Mouse (Mus musculus) embryo, embryonic 11.5 days (tissue): Measurements from ENCODE around the gene Ctr9.
A peak's percentile ranks its signal among the peaks of the same experiment; 100 is the strongest.

Experiments
- DNase-seq: peaks from one replicate; pipeline ENCODE4 v3.0.0-alpha.2; 2012; ENCODE audit warnings: low read depth, low spot score

Ctr9 gene

DNA sequence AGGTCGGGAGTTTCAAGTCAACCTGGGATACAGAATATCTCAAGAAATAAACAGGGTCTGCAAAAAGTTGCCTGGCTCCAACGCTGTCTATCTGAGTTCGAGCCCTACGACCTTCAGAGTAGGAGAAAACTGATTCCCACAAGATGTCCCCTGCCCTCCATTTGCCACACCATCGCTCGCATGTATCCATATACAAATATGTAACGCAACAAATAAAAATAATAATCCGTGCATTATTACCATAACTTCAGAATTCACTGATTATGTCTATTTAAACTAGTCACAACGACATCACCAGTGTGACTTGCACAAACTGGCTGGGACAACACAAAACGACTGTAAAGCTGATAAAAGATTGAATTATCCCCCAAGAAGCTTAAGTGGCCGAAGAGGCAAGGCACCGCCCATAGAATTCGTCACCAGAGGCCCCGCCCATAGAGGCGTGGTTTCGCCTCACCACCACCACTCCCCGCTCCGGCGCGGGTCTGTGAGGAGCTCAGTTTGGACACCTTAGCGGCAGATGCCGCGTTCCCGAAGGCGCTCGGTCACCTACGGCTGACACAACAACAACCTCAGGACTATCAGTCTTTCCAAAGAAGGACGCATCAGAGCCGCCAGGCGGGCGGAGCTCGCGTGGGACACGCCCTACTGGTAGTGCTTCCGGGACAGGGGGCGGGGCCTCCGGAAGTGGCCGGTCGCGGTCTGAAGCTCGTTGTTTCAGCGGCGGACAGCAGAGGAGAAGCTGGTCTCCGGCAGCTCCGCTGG lies at the start of gene Ctr9:
Gene Ctr9, plus strand, starts transcription at position 671 of the 765 bp plus-strand sequence.
- DNase-seq: peak; percentile 82

DNA sequence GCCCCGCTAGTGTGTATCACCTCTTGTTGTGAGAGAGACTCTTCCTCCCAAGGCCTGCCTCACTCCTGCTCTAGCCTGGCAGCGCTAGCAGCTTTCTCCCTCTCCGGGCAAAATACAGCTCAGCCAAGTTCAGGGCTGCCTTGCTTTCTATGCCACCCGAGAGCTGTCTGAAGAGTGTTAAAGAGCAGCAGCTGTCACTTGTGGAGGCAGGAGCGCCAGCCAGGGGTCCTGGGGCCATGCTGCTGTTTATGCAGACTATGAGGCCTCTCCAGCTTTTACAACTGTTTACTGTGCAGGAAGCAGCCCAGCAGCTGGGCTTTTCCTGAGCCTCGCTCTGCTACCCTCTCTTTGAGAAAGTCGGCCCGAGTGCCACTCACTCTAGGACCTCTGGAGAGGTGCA lies 47.7 kb upstream of the Ctr9 start:
- no peak for DNase-seq

- DNase-seq: no peak
Observed at GRCm38 (mm10) chr7:110982053-110982705, 46.6 kb upstream of the Ctr9 start, which contains the start of gene Mrvi1. Mrvi1 (minus strand) TSS chr7:110982461.

GRCm38 (mm10) chr7:110982764-110983163 lies 46.0 kb upstream of the Ctr9 start:
- no peak for DNase-seq

GRCm38 (mm10) chr7:110983621-110984020 lies 45.1 kb upstream of the Ctr9 start:
- DNase-seq: no peak

- DNase-seq: no peak
Observed at GRCm38 (mm10) chr7:110985581-110986265, 43.0 kb upstream of the Ctr9 start.

- no peak for DNase-seq
Observed at GRCm38 (mm10) chr7:110988081-110988480, 40.7 kb upstream of the Ctr9 start.

DNA sequence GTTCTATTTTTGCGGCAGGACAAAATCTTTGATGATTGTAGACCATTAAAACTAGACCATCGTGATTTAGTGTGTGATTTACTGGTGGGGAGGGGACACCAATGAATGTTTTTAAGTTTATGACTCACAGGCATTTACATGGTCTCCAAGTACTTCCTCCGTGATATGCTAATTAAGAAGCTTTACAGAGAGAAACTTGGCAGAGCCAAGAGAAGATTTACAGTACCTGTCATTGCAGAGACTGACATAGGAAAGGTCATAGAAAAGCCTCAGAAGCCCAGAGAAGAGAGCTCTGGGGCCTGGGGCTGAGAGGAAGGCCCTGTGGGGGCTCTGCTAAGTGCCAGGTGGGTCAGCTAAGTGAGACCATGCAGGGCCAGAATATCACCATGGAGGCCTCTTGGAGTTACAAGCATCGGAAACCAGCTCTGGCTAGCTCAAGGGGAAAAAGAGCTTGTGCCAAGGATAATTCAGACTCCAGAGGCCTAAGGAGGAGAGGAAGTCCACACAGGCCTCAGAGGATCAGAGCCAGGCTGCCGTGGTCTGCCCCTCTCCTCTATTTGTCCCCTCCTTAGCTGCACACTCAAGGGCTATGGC lies 39.4 kb upstream of the Ctr9 start:
- DNase-seq: no peak

DNA sequence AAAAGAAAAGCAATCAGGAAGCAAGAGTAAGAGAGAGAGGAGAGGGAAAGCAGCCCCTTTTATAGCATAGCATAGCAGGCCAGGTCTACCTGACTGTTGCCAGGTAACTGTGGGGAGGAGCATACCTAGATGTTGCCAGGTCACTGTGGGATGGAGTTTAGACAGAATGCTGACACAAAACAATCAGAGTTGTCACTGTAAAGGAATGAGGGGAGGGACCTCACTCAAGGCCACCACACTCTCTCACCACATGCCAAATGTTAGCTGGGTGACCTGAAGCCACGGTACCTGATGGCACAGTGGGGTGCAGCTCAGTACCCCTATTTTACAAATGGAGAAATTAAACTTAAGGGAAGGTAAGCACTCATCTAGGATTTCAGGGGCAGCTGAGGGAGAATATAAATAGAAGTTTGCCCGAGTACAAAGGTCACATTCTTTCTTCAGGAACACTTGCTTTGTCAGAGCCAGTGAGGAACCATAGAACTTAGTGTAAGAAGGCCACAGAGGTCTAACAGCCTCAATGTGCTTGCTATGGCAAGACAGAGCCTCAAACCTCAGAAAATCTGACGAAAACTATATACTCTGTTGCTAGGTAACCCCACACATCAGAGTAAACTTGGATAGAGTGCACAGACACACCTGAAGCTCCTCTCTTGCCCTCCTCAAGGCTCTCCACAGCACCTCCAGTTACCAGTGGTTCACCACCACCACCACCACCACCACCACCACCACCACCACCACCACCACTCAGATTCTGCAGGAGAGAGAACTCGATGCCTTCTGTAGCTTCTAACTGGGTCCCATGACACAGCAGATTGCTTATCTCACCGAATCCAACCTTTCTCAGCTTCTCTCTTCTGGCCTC lies 38.2 kb upstream of the Ctr9 start:
- DNase-seq: no peak

DNA sequence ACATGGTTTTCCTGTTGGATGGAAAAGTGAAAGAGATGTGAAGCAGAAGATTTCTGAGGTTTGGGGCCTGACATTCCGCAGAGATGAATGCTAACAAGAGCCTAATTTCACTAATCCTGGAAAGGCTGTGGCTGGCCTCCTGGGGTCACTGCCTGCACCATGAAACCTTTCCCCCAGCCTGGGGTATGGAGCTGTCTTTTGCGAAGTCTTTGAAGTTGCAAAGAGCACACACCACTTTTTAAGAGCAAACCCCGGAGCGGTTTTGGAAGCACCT lies 37.6 kb upstream of the Ctr9 start:
- DNase-seq: no peak

DNA sequence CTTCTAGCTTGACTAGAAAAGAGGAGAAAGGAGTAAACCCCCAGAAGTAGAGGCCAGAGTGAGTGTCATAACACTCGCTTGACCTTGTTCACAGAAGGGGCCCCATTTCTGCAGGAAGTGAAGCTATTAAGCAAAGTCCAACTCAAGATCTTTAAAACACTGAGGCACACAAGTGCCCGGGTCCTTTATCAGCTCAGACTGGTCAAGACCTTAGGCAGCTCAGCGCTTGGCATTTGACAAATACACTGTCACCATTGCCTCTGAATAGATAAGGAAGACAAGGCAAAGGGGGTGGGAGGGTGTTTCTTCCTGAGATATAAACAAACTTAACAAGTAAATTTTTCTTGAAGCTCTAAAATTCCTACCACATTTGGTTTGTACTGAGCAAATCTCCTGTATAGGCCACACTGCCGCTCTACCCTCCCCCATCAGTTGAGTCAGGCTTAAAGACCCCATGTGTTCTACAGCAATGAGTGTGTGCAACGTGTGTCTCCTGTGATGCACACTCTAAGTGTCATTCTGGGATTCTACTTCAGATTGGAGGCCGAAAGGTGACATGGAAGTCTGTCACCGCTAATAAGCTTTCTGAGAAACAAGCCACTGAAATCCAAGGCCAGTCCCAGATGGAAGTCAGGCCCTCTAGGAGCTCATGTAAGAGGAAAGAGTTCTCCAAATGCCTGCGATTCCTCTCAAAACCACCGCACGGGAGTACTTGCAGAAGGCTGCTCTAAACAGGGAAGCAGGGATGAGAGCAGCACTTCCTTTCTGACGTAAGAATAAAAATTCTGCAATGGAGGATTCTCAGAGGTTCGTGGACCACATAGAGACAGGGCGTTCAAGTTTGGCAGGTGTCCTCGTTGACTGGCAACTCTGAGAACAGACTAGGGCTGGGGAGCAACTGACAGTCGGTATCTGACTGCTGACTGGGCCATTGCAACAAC lies 29.6 kb upstream of the Ctr9 start:
- no peak for DNase-seq

GRCm38 (mm10) chr7:111004136-111004840 lies 24.5 kb upstream of the Ctr9 start:
- no peak for DNase-seq

DNA sequence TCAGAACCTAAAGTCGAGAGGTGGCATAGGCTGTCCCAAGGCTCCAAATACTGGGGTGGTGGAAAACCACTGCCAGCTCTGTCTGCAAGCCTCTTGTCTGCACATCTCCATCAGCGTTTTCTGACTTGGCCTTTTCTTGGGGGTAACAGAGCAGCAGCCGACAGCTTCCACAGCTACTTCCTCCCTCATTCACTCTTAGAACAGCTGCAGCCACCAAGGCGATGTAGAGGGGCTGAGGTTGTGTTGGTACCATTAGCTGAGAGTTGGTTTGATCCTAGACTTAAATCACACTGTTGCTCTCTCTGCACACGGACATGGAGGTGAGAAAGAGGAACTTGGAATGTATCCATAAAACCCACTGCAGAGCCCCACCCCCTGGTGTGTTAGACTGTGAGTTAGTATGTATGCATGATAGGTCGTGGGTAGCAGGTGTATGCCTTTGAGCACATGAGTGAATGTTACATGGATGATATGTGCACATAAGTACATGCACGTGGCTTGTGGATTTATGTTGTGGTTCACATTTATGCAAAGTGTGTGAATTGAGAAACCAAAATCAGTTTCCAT lies 14.6 kb upstream of the Ctr9 start:
- DNase-seq: no peak

- peak; percentile 80 for DNase-seq
Observed at GRCm38 (mm10) chr7:111014893-111015292, 13.9 kb upstream of the Ctr9 start.

- DNase-seq: no peak
Observed at GRCm38 (mm10) chr7:111015731-111016130, 13.0 kb upstream of the Ctr9 start.

DNA sequence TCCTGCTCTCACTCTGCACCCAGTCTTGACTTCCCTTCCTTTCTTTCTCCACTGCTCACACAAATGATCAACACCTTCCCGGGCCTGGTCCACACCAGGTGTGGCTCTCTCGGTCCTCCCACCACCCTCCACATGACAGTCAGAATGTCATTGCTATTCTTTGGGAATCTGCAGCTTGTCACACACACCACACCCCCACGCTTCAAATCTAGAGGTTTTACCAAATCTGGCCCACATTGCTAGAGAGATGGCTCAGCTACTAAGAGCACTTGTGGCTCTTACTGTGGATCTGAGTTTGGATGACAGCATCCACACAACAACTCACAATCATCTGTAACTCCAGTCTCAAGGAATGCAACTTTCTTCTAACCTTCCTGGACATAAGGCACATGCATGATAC lies 11.8 kb upstream of the Ctr9 start:
- no peak for DNase-seq

DNA sequence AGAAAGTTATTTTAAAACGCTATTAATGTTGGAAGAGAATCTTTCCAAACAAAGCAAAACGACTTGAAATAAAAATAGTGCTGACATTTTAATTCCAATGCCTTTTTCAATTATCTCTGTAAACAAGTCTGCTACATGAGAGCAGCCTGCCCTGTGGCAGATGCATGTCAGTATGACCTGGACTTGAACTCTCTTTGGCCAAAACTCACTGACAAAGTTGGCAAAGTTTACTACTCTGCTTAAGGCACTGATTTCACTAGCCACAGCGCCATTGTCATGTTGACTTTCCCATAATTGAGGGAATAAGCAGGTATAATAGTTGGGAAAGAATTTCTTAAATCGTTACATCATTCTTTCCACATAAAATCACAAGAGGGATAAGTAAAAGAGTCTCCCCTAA lies 7.9 kb upstream of the Ctr9 start:
- no peak for DNase-seq

DNA sequence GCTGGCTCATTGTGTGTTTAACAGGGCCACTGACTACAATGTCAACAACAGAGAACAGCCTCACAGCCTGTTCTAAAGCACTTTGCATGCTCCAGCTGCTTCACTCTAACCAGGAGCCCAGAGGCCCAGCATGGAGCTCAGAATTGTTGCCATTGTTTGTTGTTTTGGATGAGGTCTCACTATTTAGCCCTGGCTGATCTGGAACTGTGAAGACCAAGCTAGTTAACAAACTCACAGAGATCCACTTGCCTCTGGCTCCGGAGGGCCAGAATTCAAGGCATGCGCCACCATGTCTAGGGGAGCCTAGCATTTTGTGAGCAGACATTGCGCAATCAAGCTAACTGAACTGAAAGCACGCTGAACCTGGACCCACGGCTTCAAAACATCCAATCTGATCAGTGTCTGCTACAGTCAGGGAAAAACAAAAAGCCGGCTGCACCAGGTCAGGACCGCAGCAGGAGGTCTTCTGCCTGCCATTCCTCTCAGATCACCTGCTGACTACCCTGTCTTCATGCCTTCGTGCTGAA lies 4.6 kb upstream of the Ctr9 start:
- DNase-seq: no peak

DNA sequence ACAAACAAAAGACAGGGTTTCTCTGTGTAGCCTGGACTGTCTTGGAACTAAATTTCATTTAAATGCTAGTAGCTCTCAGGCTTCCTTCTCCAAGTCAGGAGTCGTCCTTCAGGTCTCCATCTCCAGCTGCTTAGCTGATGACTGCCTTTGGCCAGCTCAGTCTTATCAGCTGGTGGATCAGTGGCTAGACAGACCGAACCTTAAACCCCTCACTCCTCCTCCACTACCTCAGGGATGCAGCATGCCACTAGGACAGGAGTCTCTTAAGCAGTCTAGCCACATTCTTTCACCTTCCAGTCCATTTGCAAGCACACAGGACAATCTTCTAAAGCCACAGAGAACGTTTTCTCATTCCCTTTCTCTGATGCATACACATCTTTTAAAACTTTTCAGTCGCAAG lies 3.8 kb upstream of the Ctr9 start:
- no peak for DNase-seq
